Mouse (Mus musculus) layer of hippocampus, adult 9-10 months (tissue): Measurements from ENCODE around the gene Nupl1.

Experiments used
- DNase-seq: peaks from one replicate; pipeline ENCODE4 v3.0.0; 2022; ENCODE audit warnings: low spot score

Nupl1 gene

GRCm38 (mm10) chr14:60152373-60152772 lies 98.9 kb downstream of the Nupl1 start:
- no peak for DNase-seq

DNA sequence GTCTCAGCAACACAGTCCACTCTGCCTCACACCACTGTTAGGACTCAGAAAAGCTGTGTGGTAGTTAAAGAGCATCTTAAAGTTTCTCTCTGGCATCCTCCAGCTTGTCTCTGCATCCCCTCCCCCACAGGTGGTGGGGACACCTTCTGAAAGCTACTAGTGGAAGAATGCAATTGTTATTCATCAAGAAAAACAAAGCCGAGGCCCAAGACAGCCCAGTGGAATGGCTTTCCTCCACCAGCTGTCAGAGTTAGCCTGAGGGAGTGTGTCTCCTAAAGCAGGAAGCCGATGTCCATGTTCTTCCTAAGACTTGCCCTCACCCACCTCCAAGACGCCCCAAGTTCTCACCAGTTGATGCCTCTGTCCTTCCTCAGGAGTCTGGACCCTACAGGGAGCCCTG lies 102.3 kb downstream of the Nupl1 start:
- DNase-seq = no peak

DNA sequence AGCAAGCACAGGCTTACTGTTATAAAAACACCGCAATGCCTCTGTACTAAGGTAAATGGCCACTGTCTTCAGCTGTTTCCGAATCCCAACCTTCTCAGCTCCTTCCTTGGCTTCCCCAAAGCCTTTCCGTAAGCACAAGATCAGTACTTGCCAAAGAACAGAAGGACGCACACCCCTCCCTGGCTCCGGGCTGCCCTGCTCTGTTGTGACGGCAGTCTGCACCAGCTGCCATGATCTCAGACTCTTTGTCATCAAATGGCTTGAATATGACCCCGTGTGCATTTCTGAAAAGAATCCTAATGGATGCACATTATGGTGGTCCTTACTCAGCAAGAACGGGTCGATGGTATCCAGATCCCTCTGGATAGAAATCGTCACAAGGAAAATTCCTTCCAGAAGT lies 108.0 kb downstream of the Nupl1 start:
- no peak for DNase-seq

- no peak for DNase-seq
Measured at GRCm38 (mm10) chr14:60138339-60138738, 112.9 kb downstream of the Nupl1 start.

- no peak for DNase-seq
Measured at GRCm38 (mm10) chr14:60137812-60138211, 113.4 kb downstream of the Nupl1 start.

DNA sequence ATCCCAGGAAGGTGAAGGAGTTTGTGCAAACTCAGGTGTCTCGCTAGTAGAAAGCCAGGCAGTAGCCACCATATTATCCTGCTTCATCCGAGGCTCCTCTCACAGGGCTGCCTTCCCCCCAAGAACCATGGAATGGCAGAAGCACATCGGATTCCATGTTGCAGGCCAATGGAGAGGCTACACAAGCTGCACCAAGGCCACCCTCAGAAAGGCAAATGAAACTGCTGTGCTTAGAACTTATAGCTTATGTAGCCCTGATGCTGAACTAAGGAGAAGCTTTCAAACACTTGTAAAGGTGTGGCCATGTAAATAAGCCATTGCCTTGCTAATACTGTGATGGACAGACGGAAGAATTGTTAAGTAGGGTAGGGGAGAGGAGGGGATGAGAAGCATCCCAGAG lies 115.4 kb downstream of the Nupl1 start:
- DNase-seq = no peak

- DNase-seq = no peak
Measured at GRCm38 (mm10) chr14:60134720-60135119, 116.5 kb downstream of the Nupl1 start.
